Mouse (Mus musculus): Measurements from ENCODE around the gene Pitpna. TPM values are rescaled to one million over a fixed set of nuclear protein-coding genes. Genes with fewer than 3 reads are reported as not detected.

The Pitpna gene
- polyA plus RNA-seq, 1 experiment from 2014 or later: 30.1 TPM

- 32% methylated on average over 10 of the region's 10 CpGs for WGBS (ENCODE audit: insufficient replicate concordance)
- DNase-seq: no peak
These were observed 15.6 kb upstream of the Pitpna start for GRCm38 (mm10) chr11:75572301-75572791.

DNA sequence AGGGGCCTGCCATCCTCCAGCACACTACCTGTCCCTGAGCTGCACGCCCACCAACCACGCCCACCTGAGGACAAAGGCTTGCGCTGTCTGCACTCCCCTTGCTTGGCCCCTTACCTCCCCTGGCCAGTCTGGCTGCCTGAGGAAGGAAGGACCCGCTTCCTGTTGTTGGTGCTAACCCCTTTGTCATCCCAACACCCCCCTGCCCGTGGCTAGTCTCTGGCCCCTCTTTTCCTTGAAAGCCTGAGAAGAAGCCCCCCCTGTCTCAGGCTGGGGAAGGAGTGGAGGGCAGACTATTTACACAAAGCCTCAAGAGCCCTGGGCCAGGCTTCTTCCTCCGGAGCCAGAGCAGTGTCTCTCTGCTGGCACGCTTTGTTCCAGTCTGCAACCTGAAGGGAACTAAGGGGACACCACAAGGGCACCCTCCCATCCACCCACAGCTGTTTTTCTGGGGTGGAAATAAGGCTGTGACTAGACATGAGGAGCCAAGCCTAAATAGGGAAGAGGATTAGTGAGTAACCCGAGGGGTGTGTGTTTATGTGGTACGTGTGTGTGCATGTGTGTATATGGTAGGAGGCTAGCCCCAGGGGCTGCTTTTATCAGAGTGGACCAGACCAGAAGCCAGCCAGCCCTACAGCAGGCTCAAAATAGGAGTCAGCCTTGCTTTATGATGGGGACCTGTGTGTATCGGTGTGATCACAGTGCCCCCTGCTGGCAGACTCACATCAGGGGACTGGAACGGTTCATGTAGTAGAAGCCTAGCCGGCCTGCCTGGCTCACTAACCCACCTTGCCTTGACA, 14.8 kb upstream of the Pitpna start:
- H3K27ac ChIP-seq (ENCODE audit: low read depth): peak overlapping the region; percentile 64
- H3K4me3 ChIP-seq (ENCODE audit: low read depth, low read length): no peak overlapping the region

More at GRCm38 (mm10) chr11:75572301-75572791, 15.6 kb upstream of the Pitpna start:
- no peak overlapping the region for H3K4me3 ChIP-seq (ENCODE audit: low read depth, low read length)
- TF ChIP-seq EP300 (IDR thresholded peaks at IDR 0.05; ENCODE audit: low read depth) (no peak), CTCF (IDR thresholded peaks at IDR 0.05; ENCODE audit: low read depth) (no peak)
- 0 out of 2 replicates have a peak, but pooled peaks cover 4% of the 10 kb centered on the region for H3K27me3 ChIP-seq (ENCODE audit: insufficient read depth, low read length)
- 0 out of 2 replicates have a peak, but pooled peaks cover 6% of the 10 kb centered on the region for H3K36me3 ChIP-seq (replicated peaks; ENCODE audit: insufficient read depth, low read length)
- H3K9ac ChIP-seq (replicated peaks): no peak overlapping the region; the same call in 1 of the 2 replicates
- no peak for ATAC-seq
- peak overlapping the region; percentile 64 for H3K27ac ChIP-seq (ENCODE audit: low read depth)
- no peaks in the 10 kb centered on the region for H3K9me3 ChIP-seq (ENCODE audit: low read length)
- peaks cover 21% of the 10 kb centered on the region for H3K4me1 ChIP-seq (ENCODE audit: insufficient read depth)
- peak overlapping the region; percentile 52 for H3K4me2 ChIP-seq (ENCODE audit: low read depth, low read length)

GRCm38 (mm10) chr11:75574378-75575123, 13.3 kb upstream of the Pitpna start:
- Histone ChIP-seq H3K4me3 (ENCODE audit: low read depth, low read length) (no peak overlapping the region), H3K36me3 (replicated peaks; ENCODE audit: insufficient read depth, low read length) (no peaks in the 10 kb centered on the region), H3K9me3 (ENCODE audit: low read length) (no peaks in the 10 kb centered on the region), H3K27me3 (ENCODE audit: insufficient read depth, low read length) (0 out of 2 replicates have a peak, but pooled peaks cover 4% of the 10 kb centered on the region), H3K4me1 (ENCODE audit: insufficient read depth) (peaks cover 17% of the 10 kb centered on the region), H3K27ac (ENCODE audit: low read depth) (no peak overlapping the region), H3K9ac (replicated peaks) (no peak overlapping the region), H3K4me2 (ENCODE audit: low read depth, low read length) (no peak overlapping the region)
- DNase-seq (no peak), ATAC-seq (no peak)
- TF ChIP-seq EP300 (IDR thresholded peaks at IDR 0.05; ENCODE audit: low read depth): no peak
- no peak for TF ChIP-seq CTCF (IDR thresholded peaks at IDR 0.05; ENCODE audit: low read depth)
- WGBS (ENCODE audit: insufficient replicate concordance): 72% methylated on average over 5 of the region's 5 CpGs

More for the DNA sequence above, 14.8 kb upstream of the Pitpna start:
- no peak overlapping the region; the same call in 1 of the 2 replicates for H3K9ac ChIP-seq (replicated peaks)
- peak; percentile 83 for ATAC-seq
- H3K36me3 ChIP-seq (replicated peaks; ENCODE audit: insufficient read depth, low read length): 0 out of 2 replicates have a peak, but pooled peaks cover 6% of the 10 kb centered on the region
- peak; percentile 97 for TF ChIP-seq CTCF (IDR thresholded peaks at IDR 0.05; ENCODE audit: low read depth)
- TF ChIP-seq EP300 (IDR thresholded peaks at IDR 0.05; ENCODE audit: low read depth): no peak
- peak overlapping the region; percentile 52 for H3K4me2 ChIP-seq (ENCODE audit: low read depth, low read length)
- DNase-seq: peak; percentile 94
- 0 out of 2 replicates have a peak, but pooled peaks cover 4% of the 10 kb centered on the region for H3K27me3 ChIP-seq (ENCODE audit: insufficient read depth, low read length)
- no peaks in the 10 kb centered on the region for H3K9me3 ChIP-seq (ENCODE audit: low read length)
- H3K4me1 ChIP-seq (ENCODE audit: insufficient read depth): peaks cover 17% of the 10 kb centered on the region
- 10% methylated on average over 12 of the region's 12 CpGs for WGBS (ENCODE audit: insufficient replicate concordance)

- 29% methylated on average over 9 of the region's 9 CpGs for WGBS (ENCODE audit: insufficient replicate concordance)
- Histone ChIP-seq H3K9me3 (ENCODE audit: low read length) (no peaks in the 10 kb centered on the region), H3K4me2 (ENCODE audit: low read depth, low read length) (no peak overlapping the region), H3K27ac (ENCODE audit: low read depth) (no peak overlapping the region), H3K4me3 (ENCODE audit: low read depth, low read length) (no peak overlapping the region), H3K27me3 (ENCODE audit: insufficient read depth, low read length) (0 out of 2 replicates have a peak, but pooled peaks cover 4% of the 10 kb centered on the region), H3K9ac (replicated peaks) (no peak overlapping the region), H3K36me3 (replicated peaks; ENCODE audit: insufficient read depth, low read length) (no peaks in the 10 kb centered on the region), H3K4me1 (ENCODE audit: insufficient read depth) (peaks cover 17% of the 10 kb centered on the region)
- DNase-seq: no peak
- ATAC-seq: no peak
- TF ChIP-seq EP300 (IDR thresholded peaks at IDR 0.05; ENCODE audit: low read depth) (no peak), CTCF (IDR thresholded peaks at IDR 0.05; ENCODE audit: low read depth) (no peak)
These were observed 12.3 kb upstream of the Pitpna start for GRCm38 (mm10) chr11:75575560-75576123.

- H3K36me3 ChIP-seq (replicated peaks; ENCODE audit: insufficient read depth, low read length): no peaks in the 10 kb centered on the region
- H3K27me3 ChIP-seq (ENCODE audit: insufficient read depth, low read length): no peaks in the 10 kb centered on the region
- H3K9ac ChIP-seq (replicated peaks): no peak overlapping the region
- no peak for DNase-seq
- H3K4me2 ChIP-seq (ENCODE audit: low read depth, low read length): no peak overlapping the region
- H3K4me1 ChIP-seq (ENCODE audit: insufficient read depth): no peaks in the 10 kb centered on the region
- H3K9me3 ChIP-seq (ENCODE audit: low read length): no peaks in the 10 kb centered on the region
- H3K4me3 ChIP-seq (ENCODE audit: low read depth, low read length): no peak overlapping the region
- 79% methylated on average over 5 of the region's 5 CpGs for WGBS (ENCODE audit: insufficient replicate concordance)
- no peak overlapping the region for H3K27ac ChIP-seq (ENCODE audit: low read depth)
- ATAC-seq: no peak
- TF ChIP-seq CTCF (IDR thresholded peaks at IDR 0.05; ENCODE audit: low read depth) (no peak), EP300 (IDR thresholded peaks at IDR 0.05; ENCODE audit: low read depth) (no peak)
These were observed 9.3 kb upstream of the Pitpna start for GRCm38 (mm10) chr11:75578609-75579008.

Data from liver, postnatal 0 days (tissue).